ENCODE assay signal across 30 mouse cellular contexts in the genomic region with DNA sequence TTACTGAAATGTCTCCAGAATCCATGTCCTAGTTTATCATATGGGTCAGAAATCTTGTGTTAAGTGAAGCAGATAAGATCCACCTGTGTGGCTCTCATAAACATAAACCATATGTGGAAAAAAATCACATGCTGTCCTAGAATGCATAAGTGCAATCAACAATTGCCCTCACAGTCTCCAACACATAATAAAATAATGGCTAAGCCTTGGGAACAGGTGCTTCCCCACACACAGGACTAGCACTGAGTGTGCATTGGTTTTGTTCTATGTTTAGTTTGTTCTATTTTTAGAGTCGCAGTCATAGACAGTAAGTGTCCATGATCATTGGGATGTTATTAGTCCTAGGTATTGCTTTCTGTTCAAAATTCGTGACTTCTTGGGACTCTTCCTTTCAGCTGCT.
"Had no signal": no experiment of that assay in that cellular context is flagged by ENCODE, and none has a peak within 500 bp of the region (broad histone marks: within the 10 kb centered on the region; RNA-seq: fewer than 3 reads in every experiment).

No protein-coding gene starts in this region.

- H3K27me3 ChIP-seq: heart, embryonic 12.5 days; heart, embryonic 13.5 days; heart, embryonic 15.5 days; hindbrain, embryonic 12.5 days; hindbrain, embryonic 13.5 days; hindbrain, embryonic 15.5 days; intestine, embryonic 15.5 days; kidney, embryonic 15.5 days had no signal

- H3K36me3 ChIP-seq: heart, embryonic 10.5 days; heart, embryonic 12.5 days; heart, embryonic 13.5 days; heart, embryonic 15.5 days; hindbrain, embryonic 10.5 days; hindbrain, embryonic 12.5 days; hindbrain, embryonic 13.5 days; hindbrain, embryonic 15.5 days; intestine, embryonic 15.5 days; kidney, embryonic 15.5 days had no signal

- H3K4me3 ChIP-seq: heart, embryonic 10.5 days; heart, embryonic 12.5 days; heart, embryonic 13.5 days; heart, embryonic 15.5 days; hindbrain, embryonic 10.5 days; hindbrain, embryonic 12.5 days; hindbrain, embryonic 13.5 days; hindbrain, embryonic 15.5 days; intestine, embryonic 15.5 days; kidney, embryonic 15.5 days; layer of hippocampus, adult 2 months; left cerebral cortex, adult 2 months had no signal

- H3K4me2 ChIP-seq: heart, embryonic 11.5 days; heart, embryonic 12.5 days; heart, embryonic 13.5 days; heart, embryonic 15.5 days; hindbrain, embryonic 12.5 days; hindbrain, embryonic 13.5 days; hindbrain, embryonic 14.5 days; hindbrain, embryonic 15.5 days; intestine, embryonic 15.5 days; kidney, embryonic 15.5 days had no signal

- DNase-seq: heart, postnatal 10 days; heart, postnatal 14 days; heart, postnatal 36 days; heart, postnatal 4 days; kidney, adult 11 months; kidney, adult 18-20 months; kidney, adult 2 months; kidney, adult 8-10 months; kidney, adult 9 months; kidney, postnatal 10 days; kidney, postnatal 14 days; kidney, postnatal 25 days; kidney, postnatal 36 days; kidney, postnatal 4 days; layer of hippocampus, adult 9-11 months; layer of hippocampus, postnatal 36 days had no signal
